Mouse (Mus musculus): ENCODE data around the gene BC024978. TPM values are rescaled to one million over a fixed set of nuclear protein-coding genes. Genes with fewer than 3 reads are reported as not detected.
"Not testable (repeated sequence)": the region's sequence is repeated elsewhere in the genome, so short reads cannot be mapped to it uniquely, and the experiment has no call there.

Gene BC024978
- total RNA-seq, 2 experiments from 2014 or later = 9.2 to 13.3 TPM

- DNase-seq = peak; percentile 46
Observed at GRCm38 (mm10) chr7:27224877-27225575, 29.4 kb downstream of the BC024978 start.

DNA sequence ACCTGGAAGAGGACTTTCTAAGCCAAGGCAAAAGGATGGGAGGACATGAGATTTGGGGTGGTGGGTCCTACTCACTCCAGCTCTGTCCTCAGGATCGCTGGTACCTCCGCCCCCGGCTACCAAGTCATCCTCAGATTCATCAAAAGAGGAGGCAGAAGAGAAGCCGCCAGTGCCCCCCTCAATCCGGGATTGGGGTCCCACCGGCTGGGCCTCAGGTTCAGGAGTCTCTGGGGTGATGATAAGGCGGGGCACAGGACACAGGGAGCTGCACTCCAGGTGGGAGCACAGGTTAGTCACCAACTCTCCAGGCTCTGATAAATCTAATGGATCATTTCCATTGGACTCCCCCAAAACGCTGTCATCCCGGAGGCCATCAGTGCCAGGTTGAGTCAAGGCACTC lies 31.7 kb downstream of the BC024978 start:
- no peak for DNase-seq

DNA sequence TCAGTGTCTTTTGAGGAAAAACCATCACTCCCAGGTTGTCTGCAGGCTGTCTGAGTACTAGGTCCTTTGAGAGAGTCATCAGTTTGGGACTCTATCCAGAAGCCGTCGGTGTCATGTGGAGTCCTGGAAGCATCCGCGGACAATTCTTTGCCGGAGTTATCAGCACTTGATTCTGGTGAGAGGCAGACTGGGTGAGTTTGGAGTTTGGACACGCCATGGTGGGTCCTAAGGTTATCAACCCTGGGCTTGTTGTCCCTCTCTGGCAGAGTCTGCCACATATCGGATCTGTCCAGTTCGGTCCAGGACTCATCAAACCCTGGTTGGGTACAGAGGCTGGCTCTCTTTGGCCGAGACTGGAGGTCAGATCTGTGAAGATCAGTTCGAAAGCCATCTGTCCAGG lies 32.1 kb downstream of the BC024978 start:
- DNase-seq = no peak

DNA sequence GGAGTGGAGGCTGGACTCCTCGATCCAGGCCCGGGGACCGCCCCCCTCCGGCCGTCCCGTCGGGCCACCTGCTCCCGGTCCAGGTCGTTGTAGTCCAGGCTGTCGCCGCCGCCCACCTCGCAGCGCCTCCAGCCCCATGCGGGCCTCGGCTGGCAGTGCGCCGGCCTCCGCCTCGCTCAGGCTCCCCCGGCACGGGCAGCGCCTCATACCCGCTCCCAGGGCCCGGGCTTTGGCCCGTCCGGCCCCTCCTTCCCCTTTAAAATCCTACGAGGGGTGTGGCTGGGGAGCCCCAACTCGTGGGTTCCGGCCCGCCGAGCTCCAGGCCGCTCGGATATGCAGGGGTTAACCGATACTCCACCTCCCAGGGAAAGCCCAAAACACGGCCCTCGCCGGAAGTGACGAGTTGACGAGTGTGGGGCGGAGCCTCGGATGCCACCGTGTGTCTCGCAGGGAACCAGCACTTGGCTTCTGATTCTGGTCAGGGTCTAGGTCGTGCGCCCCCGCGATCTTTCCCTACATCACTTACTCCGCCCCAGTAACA lies 32.8 kb downstream of the BC024978 start, which contains the start of gene Itpkc:
Gene Itpkc (minus strand): TSS at position 381 of the 541 bp plus-strand sequence.
- DNase-seq = peak; percentile 86

DNA sequence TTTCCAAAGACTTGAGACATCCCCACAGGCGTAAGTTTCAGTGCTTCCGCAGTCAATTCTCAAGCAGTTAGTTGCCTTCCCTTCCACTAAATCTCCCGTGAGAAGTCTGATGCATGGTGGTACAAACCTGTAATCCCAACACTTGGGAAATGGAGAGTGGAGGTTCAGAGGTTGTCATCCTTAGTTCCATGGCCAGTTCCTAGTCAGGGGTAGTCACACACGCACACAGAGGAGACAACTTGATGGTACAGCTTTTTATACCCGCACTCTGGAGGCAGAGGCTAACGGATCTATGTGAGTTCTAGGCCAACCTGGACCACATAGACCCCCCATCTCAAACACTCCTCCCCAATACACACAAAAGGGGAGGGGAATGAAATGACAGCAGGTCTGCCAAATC lies 33.3 kb downstream of the BC024978 start:
- no peak for DNase-seq

GRCm38 (mm10) chr7:27230781-27231180 lies 35.2 kb downstream of the BC024978 start:
- no peak for DNase-seq

GRCm38 (mm10) chr7:27231693-27232331 lies 36.2 kb downstream of the BC024978 start:
- DNase-seq = no peak

- peak; percentile 86 for DNase-seq
Observed at GRCm38 (mm10) chr7:27232781-27233281, 37.2 kb downstream of the BC024978 start, which contains the start of gene Coq8b. Coq8b (plus strand) TSS chr7:27233023.

GRCm38 (mm10) chr7:27233300-27233699 lies 37.7 kb downstream of the BC024978 start:
- no peak for DNase-seq

DNA sequence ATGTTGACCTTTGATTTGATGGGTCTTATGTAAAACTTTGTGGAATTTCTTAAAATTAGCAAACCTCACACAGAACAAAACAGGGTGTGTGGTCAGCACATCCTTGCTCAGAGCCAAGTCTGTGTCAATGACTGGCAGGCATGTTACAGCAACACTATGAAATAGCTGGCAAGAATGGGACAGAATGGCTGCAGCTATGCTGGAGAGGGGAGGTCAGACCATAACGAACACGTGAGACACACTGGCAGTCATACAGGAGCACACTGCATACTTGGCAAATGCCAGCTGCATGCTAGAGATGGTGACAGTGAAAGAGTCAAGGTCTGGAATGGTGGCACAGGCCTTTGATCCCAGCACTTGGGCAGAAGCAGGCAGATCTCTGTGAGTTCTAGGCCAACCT lies 40.1 kb downstream of the BC024978 start:
- no peak for DNase-seq

DNA sequence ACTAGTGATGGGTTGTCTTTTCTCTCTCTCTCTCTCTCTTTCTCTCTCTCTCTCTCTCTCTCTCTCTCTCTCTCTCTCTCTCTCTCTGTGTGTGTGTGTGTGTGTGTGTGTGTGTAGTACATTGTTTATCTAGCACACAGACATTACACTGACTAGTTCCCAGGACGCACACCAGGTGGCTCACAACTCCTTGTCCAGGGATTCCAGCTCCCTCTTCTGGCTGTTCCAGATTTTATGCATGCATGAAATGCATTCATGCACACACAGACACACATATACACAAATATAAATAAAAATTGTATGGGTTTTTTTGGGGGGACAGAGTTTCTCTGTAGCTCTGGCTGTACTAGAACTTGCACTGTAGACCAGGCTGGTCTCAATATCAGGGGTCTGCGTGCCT lies 41.9 kb downstream of the BC024978 start:
- DNase-seq = no peak

DNA sequence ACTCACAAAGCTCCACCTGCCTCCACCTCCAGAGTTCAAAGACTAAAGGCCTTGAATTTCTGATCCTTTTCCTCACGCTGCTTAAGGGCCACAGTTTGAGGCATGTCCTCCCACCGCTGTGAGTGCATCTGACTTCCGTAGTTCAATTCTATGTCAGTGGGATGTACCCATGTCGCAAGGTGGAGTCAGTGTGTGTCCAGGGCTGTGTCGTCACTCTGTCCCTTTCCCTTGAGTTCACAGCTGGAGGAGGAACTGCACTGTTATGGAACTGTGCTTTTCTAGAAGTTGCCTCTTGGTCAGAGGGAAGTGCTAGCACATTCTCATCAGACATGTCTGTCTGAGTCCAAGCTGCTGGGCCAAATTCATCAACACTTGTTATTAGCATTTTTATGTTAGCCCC lies 43.0 kb downstream of the BC024978 start:
- DNase-seq = no peak

- DNase-seq = no peak
Observed at GRCm38 (mm10) chr7:27243211-27243610, 47.6 kb downstream of the BC024978 start.

DNA sequence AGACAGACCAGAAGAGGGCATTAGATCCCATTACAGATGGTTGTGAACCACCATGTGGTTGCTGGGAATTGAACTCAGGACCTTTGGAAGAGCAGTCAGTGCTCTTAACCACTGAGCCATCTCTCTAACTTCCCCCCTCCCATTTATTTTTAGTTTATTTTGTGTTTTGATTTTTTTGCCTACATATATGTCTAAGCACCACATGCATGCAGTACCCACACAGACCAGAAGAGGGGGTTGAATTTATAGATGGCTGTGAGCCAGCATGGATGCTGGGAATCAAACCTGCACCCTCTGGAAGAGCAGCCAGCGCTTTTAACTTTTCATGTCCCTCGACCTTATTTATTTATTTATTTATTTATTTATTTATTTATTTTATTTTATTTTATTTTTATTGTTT lies 48.5 kb downstream of the BC024978 start:
- not testable (repeated sequence) for DNase-seq

DNA sequence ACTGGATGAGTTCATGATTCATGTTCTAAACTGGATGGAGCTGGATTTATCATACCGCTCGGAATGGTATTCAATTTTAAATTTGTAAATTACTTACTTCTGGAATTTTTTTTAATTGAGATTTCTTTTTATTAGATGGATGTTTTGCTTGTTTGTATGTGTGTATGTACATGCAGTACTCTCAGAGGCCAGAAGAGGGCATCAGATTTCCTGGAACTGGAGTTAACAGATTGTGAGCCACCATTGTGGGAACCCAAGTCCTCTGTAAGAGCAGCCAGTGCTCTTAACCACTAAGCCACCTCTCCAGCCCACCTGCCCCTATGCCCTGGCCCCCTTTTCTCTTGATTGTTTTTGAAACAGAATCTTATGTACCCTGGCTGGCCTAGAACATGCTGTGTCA lies 53.6 kb downstream of the BC024978 start:
- DNase-seq = no peak

- DNase-seq = no peak
Observed at GRCm38 (mm10) chr7:27249928-27250327, 54.3 kb downstream of the BC024978 start.

GRCm38 (mm10) chr7:27251946-27252345 lies 56.4 kb downstream of the BC024978 start:
- no peak for DNase-seq

- no peak for DNase-seq
Observed at GRCm38 (mm10) chr7:27255721-27256120, 60.1 kb downstream of the BC024978 start.

DNA sequence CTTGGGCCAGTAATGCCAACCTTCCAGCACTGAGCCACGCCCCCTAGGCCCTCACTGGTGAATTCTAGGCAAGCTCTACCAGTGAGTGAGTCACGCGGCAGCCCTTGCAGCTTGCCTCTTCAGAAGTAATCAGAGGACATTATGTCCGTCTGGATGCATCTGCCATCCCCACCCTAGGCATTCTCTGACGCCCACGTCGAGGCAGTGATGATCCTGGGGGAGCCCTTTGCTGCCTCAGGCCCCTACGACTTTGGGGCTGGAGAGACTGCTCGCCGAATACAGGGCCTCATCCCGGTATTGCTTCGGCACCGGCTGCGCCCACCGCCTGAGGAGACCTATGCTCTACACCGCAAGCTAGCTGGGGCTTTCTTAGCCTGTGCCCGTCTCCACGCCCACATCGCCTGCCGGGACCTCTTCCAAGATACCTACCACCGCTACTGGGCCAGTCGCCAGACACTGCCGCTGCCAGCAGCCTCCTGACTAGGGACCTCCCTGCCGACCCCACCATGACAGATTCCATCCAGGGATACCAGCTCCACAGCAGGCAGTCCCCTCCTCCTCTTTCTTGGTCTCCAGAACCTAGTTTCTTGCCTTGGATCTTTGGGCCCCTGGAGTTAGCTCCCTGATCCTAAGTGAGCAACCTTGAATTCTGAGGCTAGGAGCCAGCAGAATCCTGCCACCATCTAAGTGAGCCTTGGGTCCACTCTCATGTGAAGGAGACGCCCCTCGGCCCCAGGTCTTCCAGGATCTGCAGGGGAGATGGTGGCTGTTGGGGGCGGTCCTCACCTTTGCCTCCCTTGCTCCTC lies 61.7 kb downstream of the BC024978 start:
- peak; percentile 55 for DNase-seq

DNA sequence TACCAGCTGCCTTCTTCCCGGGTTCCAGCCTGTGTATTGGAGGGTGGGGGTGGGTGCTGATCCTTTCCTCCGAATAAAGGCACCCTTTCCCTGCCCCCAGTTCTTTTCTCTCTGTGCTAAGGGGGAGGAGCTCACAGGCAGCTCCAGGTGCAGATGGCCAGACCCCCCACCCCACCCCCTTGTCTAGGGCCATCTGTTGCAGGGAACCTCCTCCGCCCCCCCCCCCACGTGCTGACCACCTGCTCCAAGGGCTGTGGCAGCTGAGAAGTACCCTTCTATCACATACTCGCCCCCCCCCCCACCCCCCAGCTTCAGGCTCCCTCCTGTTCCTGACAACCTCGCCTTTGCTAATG lies 62.2 kb downstream of the BC024978 start:
- DNase-seq = no peak

DNA sequence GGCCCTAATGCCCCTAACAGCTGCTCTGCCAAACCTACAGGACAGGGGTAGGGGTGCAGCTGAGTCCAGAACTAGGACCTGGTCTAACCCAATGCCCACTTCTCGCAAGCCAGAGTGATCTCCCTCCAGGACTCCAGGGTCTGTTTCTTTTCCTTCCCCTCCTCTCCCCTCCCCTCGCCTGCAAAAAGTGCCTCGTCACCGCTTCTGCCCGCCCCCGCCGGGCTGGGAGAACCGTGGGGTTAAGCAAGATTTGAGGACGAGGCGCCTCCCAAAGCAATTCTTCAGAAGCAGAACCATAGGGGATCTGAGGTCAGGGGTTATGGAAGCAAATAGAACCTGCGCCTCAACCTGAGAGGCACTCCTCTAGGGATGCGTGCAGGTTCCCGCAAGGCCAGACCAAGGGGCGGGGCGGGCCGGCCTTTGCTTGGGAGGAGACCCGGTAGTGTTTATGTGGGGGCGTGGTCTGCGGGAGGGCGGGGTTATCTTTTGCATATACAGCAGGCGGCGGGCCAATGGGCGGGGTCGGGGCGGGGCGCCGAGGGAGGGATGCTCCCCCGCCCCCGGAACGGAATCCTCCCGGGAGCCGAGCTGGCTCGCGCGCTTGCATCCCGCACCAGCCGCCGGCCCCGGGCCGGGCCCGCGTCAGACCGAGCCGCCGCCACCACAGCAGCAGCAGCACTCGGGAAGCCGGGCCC lies 62.8 kb downstream of the BC024978 start, which contains the start of gene Numbl:
Gene Numbl (plus strand): TSS at position 229 of the 695 bp plus-strand sequence.
- peak; percentile 97 for DNase-seq

DNA sequence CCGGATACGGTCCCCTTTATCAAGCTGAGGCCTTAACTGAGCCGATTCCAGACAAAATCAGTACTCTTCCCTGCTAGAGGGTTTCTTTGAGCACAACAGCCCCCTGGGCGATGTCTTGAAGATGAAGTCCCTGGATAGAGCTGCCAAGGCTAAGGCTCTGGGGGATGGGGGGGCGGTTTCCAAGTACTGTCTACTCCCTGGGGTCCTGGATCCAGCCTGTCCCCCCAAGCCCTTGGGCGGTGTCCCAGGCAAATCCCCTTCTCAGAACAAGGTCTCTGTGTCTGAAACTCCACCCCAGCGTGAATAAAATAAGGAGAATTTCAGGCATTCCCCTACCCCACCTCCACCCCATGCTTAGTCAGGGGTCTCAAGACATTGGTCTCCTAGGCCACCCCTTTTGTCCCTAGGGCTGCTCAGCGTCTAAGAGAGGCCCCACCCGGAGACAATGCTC lies 63.7 kb downstream of the BC024978 start:
- peak; percentile 23 for DNase-seq

Data from gastrocnemius, postnatal 10 days (tissue).